Mouse (Mus musculus) megakaryocyte, embryonic 14.5 days (primary cell): ENCODE data around the gene Magi2. TPM values are rescaled to one million over a fixed set of nuclear protein-coding genes. Genes with fewer than 3 reads are reported as not detected.

ENCODE experiments used
- H3K27me3 ChIP-seq: replicated peaks from 2 replicates; pipeline ENCODE3; 2012; ENCODE audit warnings: inconsistent platforms
- H3K36me3 ChIP-seq: replicated peaks from 2 replicates; pipeline ENCODE3; 2012; ENCODE audit warnings: low read length, inconsistent platforms, mixed read lengths
- H3K4me1 ChIP-seq: 2 replicates; pipeline ENCODE4 v1.6.1; 2012; ENCODE audit warnings: inconsistent platforms
- H3K4me3 ChIP-seq: replicated peaks from 2 replicates; pipeline ENCODE3; 2012; ENCODE audit warnings: moderate library complexity, mild to moderate bottlenecking, inconsistent platforms
- H3K9me3 ChIP-seq: 2 replicates; pipeline ENCODE4 v1.6.1; 2012; ENCODE audit warnings: inconsistent platforms
- FLI1 ChIP-seq: IDR thresholded peaks from 2 replicates; pipeline ENCODE4 v1.6.1; 2012; ENCODE audit warnings: low read length, inconsistent platforms, mixed read lengths
- GATA1 ChIP-seq: IDR thresholded peaks from 3 replicates; pipeline ENCODE4 v1.6.1; 2012; ENCODE audit warnings: mixed read lengths, low read length, inconsistent platforms, borderline replicate concordance
- polyA plus RNA-seq: library from polyadenylated mRNA; stranded (reverse); fragments of >175 nt; gene quantifications from 2 replicates; pipeline ENCODE4 v1.2.3, GENCODE M21; 2012; ENCODE audit warnings: low replicate concordance; ENCODE audit not compliant: insufficient read depth

Magi2 gene
- 0.02 and 3.9 TPM in 2 replicates for polyA plus RNA-seq

DNA sequence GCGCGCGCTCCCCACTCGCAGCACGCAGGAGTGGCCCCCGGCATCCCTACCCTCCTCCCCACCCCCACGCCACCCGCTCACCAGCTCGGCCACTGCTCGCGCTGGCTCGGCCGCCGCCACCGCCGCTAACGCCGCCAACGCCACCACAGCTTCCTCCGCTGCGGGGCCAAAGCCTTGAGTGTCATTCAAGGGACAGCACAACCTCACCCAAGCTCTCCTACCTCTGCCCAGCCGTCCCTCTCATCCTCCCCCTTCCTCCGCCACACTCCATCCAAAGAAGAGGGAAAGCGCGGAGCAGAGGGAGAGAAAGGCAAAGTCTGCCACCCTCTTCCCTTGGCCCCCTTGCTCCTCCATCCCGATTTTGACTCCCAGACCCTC, at the start of gene Magi2:
Magi2 (plus strand) TSS at position 171 of the 378 bp plus-strand sequence.
- H3K4me1 ChIP-seq, result peaks cover 8% of the 10 kb centered on the region
- no peaks in the 10 kb centered on the region for H3K36me3 ChIP-seq
- TF ChIP-seq FLI1, result no peak
- no peak for TF ChIP-seq GATA1
- H3K27me3 ChIP-seq, result peaks cover 30% of the 10 kb centered on the region
- H3K9me3 ChIP-seq, result 0 out of 2 replicates have a peak, but pooled peaks cover 3% of the 10 kb centered on the region
- peak within 1 kb of the TSS; percentile 85 for H3K4me3 ChIP-seq

DNA sequence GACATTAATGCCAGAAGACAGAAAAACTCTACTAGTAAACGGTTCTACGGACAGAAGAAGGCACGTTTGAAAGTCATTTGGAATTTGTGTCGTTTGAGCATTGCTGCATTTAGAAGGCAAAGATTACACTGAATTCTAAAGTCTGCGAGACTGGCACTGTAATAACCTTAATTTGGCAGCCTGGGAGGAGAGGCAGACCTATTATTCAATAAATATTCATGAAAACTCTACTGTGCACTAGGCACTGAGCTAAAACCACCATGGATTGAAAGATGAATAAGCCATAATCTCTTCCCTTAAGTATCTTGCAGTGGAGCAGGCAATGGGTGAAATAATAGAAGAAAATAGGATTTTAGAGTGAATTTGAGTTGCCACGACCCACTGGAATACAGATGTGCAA, 48.2 kb upstream of the Magi2 start:
- Histone ChIP-seq H3K36me3 (no peaks in the 10 kb centered on the region), H3K4me1 (no peaks in the 10 kb centered on the region), H3K4me3 (no peak overlapping the region), H3K27me3 (no peaks in the 10 kb centered on the region), H3K9me3 (no peaks in the 10 kb centered on the region)
- TF ChIP-seq FLI1, result no peak
- no peak for TF ChIP-seq GATA1

- peaks cover 5% of the 10 kb centered on the region for H3K9me3 ChIP-seq
- H3K4me3 ChIP-seq, result no peak overlapping the region
- H3K27me3 ChIP-seq, result no peaks in the 10 kb centered on the region
- TF ChIP-seq FLI1 (no peak), GATA1 (no peak)
- no peaks in the 10 kb centered on the region for H3K4me1 ChIP-seq
- H3K36me3 ChIP-seq, result no peaks in the 10 kb centered on the region
Measured at GRCm38 (mm10) chr5:19186175-19186574, 40.7 kb upstream of the Magi2 start.

DNA sequence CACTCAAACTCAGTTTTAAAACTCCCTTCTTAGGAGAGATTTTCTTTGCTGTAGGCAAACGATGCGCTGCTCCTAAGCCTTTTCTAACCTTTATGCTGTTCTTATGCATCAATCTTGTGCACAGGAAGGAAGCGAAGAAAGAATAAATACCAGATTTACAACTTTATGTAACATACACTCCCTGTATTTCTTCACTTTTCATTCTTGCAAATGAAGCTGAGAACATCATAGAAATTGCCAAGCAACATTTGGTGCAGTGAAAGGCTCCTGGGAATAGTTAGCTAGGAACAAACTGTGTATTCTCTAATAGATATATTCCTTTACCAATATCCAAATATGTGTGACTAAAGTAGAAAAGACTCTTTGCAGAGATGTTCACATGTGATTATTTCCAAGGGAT, 15.2 kb upstream of the Magi2 start:
- H3K4me1 ChIP-seq, result no peaks in the 10 kb centered on the region
- no peak overlapping the region for H3K4me3 ChIP-seq
- H3K27me3 ChIP-seq, result no peaks in the 10 kb centered on the region
- TF ChIP-seq FLI1, result no peak
- TF ChIP-seq GATA1, result no peak
- H3K36me3 ChIP-seq, result no peaks in the 10 kb centered on the region
- H3K9me3 ChIP-seq, result no peaks in the 10 kb centered on the region

DNA sequence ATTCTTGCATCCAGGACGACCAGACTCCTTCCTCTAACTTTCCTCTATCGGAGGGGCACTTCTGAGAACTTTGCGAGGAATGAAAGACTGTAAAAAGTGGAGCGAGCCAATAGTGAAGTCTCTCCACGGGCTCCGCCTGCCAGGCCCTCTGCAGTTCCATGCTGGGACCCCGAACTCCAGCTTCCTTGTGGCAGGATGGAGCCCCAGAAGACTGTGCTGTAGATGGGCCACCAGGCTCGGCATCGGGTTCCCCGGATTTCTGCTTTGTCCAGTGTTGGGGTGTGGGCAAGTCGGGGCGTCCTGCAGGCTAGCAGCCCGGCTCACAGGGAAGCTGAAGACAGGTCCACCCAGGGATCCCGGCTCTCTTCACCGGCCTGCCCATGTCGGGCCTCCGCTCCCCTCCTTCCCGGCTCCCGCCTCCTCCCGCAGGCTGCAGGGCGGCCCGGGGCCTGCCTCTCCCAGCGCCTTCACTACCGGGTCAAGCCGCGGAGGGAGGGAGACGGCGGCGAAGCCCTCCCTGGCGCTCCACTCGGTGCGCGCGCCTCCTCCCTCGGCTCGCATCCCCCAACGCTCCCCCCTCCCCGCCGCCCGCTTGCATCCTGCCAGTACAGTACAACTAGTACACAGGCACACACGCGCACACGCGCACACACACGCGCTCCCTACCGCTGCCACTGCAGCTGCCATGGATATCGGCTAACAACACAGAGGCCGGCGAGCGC, 531 bp upstream of the Magi2 start:
- H3K9me3 ChIP-seq, result 0 out of 2 replicates have a peak, but pooled peaks cover 4% of the 10 kb centered on the region
- peaks cover 30% of the 10 kb centered on the region for H3K27me3 ChIP-seq
- no peaks in the 10 kb centered on the region for H3K36me3 ChIP-seq
- peak overlapping the region; percentile 85 for H3K4me3 ChIP-seq
- H3K4me1 ChIP-seq, result peaks cover 8% of the 10 kb centered on the region
- TF ChIP-seq FLI1, result no peak
- no peak for TF ChIP-seq GATA1

DNA sequence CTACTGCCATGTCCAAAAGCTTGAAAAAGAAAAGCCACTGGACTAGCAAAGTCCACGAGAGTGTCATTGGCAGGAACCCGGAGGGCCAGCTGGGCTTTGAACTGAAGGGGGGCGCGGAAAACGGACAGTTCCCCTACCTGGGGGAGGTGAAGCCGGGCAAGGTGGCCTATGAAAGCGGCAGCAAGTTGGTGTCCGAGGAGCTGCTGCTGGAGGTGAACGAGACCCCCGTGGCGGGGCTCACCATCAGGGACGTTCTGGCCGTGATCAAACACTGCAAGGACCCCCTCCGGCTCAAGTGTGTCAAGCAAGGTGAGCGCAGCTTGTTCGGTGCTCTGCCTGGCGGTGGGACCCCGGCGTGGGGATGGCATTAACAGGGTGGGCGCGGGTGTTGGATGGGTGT, 445 bp downstream of the Magi2 start:
- Histone ChIP-seq H3K9me3 (no peaks in the 10 kb centered on the region), H3K27me3 (peaks cover 30% of the 10 kb centered on the region), H3K36me3 (no peaks in the 10 kb centered on the region), H3K4me1 (peaks cover 8% of the 10 kb centered on the region), H3K4me3 (no peak overlapping the region)
- TF ChIP-seq FLI1 (no peak), GATA1 (no peak)

DNA sequence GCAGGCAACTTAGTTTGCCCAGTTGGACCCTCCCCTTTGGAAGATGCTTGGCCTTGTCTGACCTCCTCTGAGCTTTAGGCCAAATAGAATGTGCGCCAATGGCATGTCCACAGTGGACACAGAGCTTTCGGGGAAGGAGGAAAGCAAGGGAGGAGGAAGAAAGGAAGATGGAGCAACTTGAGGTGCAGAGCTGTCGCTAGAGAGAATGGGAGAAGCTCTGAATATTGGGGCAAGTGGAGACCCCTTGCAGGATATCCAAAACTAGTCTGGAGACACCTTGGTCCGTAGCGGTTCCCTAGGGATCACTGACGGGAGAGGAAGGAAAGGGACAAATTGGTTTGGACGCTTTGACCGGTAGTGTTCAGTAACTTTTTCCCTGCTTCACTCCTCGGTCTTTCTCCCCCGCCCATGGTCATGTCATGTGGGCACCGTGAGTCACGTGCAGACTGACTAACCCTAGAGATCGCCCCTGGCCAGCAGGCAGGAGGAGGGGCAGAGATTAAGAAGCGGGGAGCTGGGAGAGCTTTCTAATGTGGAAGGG, 1.0 kb downstream of the Magi2 start:
- no peaks in the 10 kb centered on the region for H3K36me3 ChIP-seq
- H3K4me3 ChIP-seq, result no peak overlapping the region
- H3K27me3 ChIP-seq, result peaks cover 30% of the 10 kb centered on the region
- no peak for TF ChIP-seq GATA1
- no peak for TF ChIP-seq FLI1
- peaks cover 8% of the 10 kb centered on the region for H3K4me1 ChIP-seq
- H3K9me3 ChIP-seq, result no peaks in the 10 kb centered on the region

GRCm38 (mm10) chr5:19241797-19242196, 15.0 kb downstream of the Magi2 start:
- Histone ChIP-seq H3K4me1 (no peaks in the 10 kb centered on the region), H3K36me3 (no peaks in the 10 kb centered on the region), H3K27me3 (no peaks in the 10 kb centered on the region), H3K9me3 (no peaks in the 10 kb centered on the region), H3K4me3 (no peak overlapping the region)
- TF ChIP-seq GATA1, result no peak
- no peak for TF ChIP-seq FLI1

- Histone ChIP-seq H3K4me1 (no peaks in the 10 kb centered on the region), H3K27me3 (no peaks in the 10 kb centered on the region), H3K36me3 (no peaks in the 10 kb centered on the region), H3K4me3 (no peak overlapping the region), H3K9me3 (no peaks in the 10 kb centered on the region)
- no peak for TF ChIP-seq FLI1
- TF ChIP-seq GATA1, result no peak
Measured at GRCm38 (mm10) chr5:19246426-19246825, 19.6 kb downstream of the Magi2 start.

DNA sequence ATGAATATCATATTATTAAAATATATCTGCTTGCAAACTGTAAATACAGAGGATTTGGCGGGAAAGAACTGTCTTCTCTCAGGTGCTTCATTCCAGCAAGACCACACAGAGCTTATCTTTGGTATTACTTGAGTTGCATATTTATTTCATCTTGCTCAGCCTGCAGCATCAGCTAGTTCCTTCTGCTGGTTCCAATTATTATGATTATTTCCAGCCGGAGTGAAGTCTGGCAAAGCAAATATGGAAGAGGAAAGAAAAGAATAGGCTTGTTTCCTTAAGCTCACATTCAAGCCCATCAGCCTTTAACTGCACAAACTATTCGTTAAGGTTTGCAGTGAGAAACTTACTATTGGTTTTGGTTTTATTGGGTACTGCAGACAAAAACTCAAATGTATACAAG, 20.4 kb downstream of the Magi2 start:
- Histone ChIP-seq H3K4me1 (no peaks in the 10 kb centered on the region), H3K36me3 (no peaks in the 10 kb centered on the region), H3K9me3 (no peaks in the 10 kb centered on the region), H3K4me3 (no peak overlapping the region), H3K27me3 (no peaks in the 10 kb centered on the region)
- no peak for TF ChIP-seq FLI1
- no peak for TF ChIP-seq GATA1
